Mouse (Mus musculus) lung, embryonic 16.5 days (tissue): ENCODE data around the gene Pabpc1l. TPM values are rescaled to one million over a fixed set of nuclear protein-coding genes. Genes with fewer than 3 reads are reported as not detected.
"Not testable (repeated sequence)": the region's sequence is repeated elsewhere in the genome, so short reads cannot be mapped to it uniquely, and the experiment has no call there.

Experiments used
- ATAC-seq: fragments of 200-750 bp; cut with Nextera tagmentation; 2 replicates; pipeline ENCODE4 v1.8.0; 2017; ENCODE audit warnings: low read depth, mild to moderate bottlenecking, moderate library complexity
- H3K27ac ChIP-seq: fragments of 300-500 bp; sonication (generic); 2 replicates; pipeline ENCODE4 v1.5.1; 2014; ENCODE audit warnings: mild to moderate bottlenecking, control low read depth, low read length
- H3K27me3 ChIP-seq: fragments of 300-500 bp; sonication (generic); 2 replicates; pipeline ENCODE4 v1.6.1; 2014; ENCODE audit warnings: low read depth, low read length, mixed read lengths; ENCODE audit not compliant: control insufficient read depth, insufficient read depth
- H3K36me3 ChIP-seq: fragments of 300-500 bp; sonication (generic); 2 replicates; pipeline ENCODE4 v1.6.1; 2014; ENCODE audit warnings: low read length; ENCODE audit not compliant: control insufficient read depth, insufficient read depth
- H3K4me1 ChIP-seq: fragments of 300-500 bp; sonication (generic); replicated peaks from 2 replicates; pipeline ENCODE4 v1.6.1; 2014; ENCODE audit warnings: low read length, mixed read lengths; ENCODE audit not compliant: control insufficient read depth, insufficient read depth
- H3K4me2 ChIP-seq: fragments of 300-500 bp; sonication (generic); 2 replicates; pipeline ENCODE4 v1.6.1; 2014; ENCODE audit warnings: low read depth, low read length, control low read depth
- H3K4me3 ChIP-seq: fragments of 300-500 bp; sonication (generic); 2 replicates; pipeline ENCODE4 v1.5.1; 2014; ENCODE audit warnings: mild to moderate bottlenecking, low read length, control low read depth
- H3K9ac ChIP-seq: fragments of 300-500 bp; sonication (generic); 2 replicates; pipeline ENCODE4 v1.6.1; 2014; ENCODE audit warnings: low read length, control low read depth
- H3K9me3 ChIP-seq: fragments of 300-500 bp; sonication (generic); 2 replicates; pipeline ENCODE4 v1.6.1; 2016; ENCODE audit warnings: low read length; ENCODE audit not compliant: control insufficient read depth
- WGBS: fragments of 180-500 bp; shearing (Covaris S2); extraction: QIAGEN DNeasy Blood & Tissue Kit; methylation state at CpG from one replicate; pipeline ENCODE4 v1.1.7; 2014; 5-methylcytosine and 5-hydroxymethylcytosine counted together
- polyA plus RNA-seq: library from polyadenylated mRNA; unstranded; fragments of >200 nt; fragmentation: Nextera tagmentation; extraction: Ambion mirVana; gene quantifications from 2 replicates; pipeline ENCODE4 v1.2.1, GENCODE M21; 2015

Gene Pabpc1l
- polyA plus RNA-seq, 1 experiment from 2014 or later: 0.77 TPM

DNA sequence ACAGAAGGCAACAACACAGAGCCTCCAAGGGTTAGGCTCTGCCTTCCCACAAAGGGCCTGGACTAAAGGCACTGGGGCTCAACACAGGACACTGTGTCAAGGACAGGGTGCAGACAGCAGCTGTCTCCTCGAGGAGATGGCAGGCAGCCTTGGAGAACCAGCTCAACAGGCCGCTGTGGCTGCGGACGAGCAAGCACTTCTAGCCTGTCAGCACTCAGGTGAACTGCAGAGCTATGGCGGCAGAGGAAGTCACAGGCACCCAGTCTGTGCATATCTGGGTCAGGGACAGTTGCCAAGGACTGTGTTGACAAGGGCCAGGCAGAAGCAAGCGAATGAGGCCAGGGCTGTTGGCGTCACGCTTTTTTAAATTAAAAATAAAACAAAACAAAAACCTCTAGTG is 28.5 kb downstream of the Pabpc1l start:
- Histone ChIP-seq H3K9me3 (no peaks in the 10 kb centered on the region), H3K4me2 (no peak overlapping the region), H3K27me3 (no peaks in the 10 kb centered on the region), H3K4me3 (no peak overlapping the region), H3K4me1 (no peaks in the 10 kb centered on the region), H3K36me3 (peaks cover 20% of the 10 kb centered on the region), H3K27ac (no peak overlapping the region), H3K9ac (no peak overlapping the region)
- no peak for ATAC-seq
- WGBS: 82% methylated on average over 8 of the region's 8 CpGs

DNA sequence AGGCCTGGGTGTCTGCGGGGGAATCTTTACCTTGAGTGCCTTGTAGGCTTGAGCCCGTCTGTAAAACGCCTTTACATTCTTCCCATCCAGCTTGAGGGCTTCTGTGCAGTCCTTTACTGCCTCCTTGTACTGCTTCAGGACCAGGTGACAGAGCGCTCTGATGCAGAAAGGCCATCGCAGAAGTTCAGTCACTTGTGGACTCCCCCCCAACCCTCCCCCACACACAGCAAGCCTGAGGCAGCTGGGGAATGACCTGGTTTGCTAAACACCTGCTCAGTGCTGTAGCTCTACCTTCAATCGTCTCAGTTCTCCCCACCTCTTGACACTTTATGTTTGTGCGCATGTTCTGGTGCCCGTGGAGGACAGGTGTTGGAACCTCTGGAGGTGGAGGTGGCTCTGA is 29.4 kb downstream of the Pabpc1l start:
- Histone ChIP-seq H3K36me3 (peaks cover 29% of the 10 kb centered on the region), H3K4me3 (no peak overlapping the region), H3K9ac (no peak overlapping the region), H3K9me3 (no peaks in the 10 kb centered on the region), H3K27ac (no peak overlapping the region), H3K4me1 (no peaks in the 10 kb centered on the region), H3K27me3 (no peaks in the 10 kb centered on the region), H3K4me2 (no peak overlapping the region)
- WGBS: 86% methylated on average over 8 of the region's 8 CpGs
- ATAC-seq: no peak

DNA sequence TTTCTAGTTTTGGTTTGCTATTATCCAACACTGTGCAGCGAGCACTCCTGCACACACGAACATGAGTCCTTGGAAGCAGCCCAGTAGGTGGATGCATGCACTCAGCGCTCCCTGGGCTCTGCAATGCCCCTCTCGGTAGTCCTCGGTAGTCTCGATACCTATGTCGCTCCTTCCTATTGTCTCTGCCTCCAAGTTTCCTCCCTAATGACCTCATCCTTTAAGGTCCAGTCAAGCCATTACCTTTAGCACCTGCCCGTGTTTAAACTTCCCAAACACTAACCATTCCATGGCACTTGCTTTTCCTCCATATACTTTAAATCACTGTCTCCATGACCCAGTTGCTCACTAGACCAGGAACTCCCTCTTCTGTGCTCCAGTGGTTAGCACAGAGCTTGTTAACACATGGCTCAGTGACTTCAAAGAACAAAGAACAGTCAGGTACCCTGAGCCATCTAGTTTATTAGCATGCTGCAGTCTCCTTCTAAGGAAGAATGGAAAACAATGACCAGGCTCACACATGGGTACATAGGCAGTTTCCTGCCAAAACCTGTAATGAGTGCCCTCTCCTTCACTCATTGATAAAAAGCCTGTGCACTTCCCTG is 34.5 kb downstream of the Pabpc1l start:
- H3K4me1 ChIP-seq: no peaks in the 10 kb centered on the region
- no peaks in the 10 kb centered on the region for H3K27me3 ChIP-seq
- no peak for ATAC-seq
- H3K4me2 ChIP-seq: no peak overlapping the region
- no peak overlapping the region for H3K9ac ChIP-seq
- peaks cover 49% of the 10 kb centered on the region for H3K36me3 ChIP-seq
- H3K27ac ChIP-seq: no peak overlapping the region
- H3K4me3 ChIP-seq: no peak overlapping the region
- 88% methylated on average over 8 of the region's 8 CpGs for WGBS
- H3K9me3 ChIP-seq: no peaks in the 10 kb centered on the region

DNA sequence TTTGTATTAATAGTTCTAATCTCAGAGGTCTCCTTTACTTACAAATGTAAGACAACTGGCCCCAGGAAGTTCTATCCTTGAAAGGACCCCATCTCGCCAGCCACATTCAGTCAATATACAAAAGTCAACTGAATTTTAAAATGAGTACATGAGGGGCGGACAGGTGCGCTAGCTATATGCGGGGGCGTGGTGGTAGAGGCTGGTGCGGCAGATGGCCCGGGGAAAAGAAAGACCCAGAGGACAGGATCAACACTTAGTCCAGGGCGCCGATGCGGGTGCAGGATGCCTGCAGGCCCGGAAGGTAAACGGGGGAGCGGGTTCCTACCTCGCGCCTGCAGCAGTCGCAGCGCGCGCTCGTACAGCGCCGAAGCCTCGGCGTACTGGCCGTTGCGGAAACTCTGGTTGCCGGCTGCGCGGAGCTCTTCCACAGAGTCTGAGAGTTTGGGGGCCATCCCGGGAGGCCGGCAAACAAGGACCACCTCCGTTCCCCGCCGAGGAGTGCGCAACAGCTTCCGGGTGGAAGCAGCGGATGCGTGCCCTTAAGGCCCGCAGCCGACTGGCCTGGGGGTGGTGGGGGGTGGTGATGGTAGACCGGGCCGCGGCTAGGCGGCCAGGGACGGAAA is 45.0 kb downstream of the Pabpc1l start, which contains the start of gene Stk4:
TSS of gene Stk4 (plus strand) at position 181 of the 623 bp plus-strand sequence.
- under 1% methylated on average over 45 of the region's 45 CpGs for WGBS
- Histone ChIP-seq H3K9me3 (no peaks in the 10 kb centered on the region), H3K36me3 (peaks cover under 1% of the 10 kb centered on the region; the same call in 1 of the 2 replicates), H3K27ac (peak within 1 kb of the TSS; percentile 75), H3K4me1 (peaks cover 20% of the 10 kb centered on the region), H3K4me2 (peak within 1 kb of the TSS; percentile 97), H3K4me3 (peak within 1 kb of the TSS; percentile 100), H3K9ac (peak within 1 kb of the TSS; percentile 93), H3K27me3 (no peaks in the 10 kb centered on the region)
- ATAC-seq: peak; percentile 29

DNA sequence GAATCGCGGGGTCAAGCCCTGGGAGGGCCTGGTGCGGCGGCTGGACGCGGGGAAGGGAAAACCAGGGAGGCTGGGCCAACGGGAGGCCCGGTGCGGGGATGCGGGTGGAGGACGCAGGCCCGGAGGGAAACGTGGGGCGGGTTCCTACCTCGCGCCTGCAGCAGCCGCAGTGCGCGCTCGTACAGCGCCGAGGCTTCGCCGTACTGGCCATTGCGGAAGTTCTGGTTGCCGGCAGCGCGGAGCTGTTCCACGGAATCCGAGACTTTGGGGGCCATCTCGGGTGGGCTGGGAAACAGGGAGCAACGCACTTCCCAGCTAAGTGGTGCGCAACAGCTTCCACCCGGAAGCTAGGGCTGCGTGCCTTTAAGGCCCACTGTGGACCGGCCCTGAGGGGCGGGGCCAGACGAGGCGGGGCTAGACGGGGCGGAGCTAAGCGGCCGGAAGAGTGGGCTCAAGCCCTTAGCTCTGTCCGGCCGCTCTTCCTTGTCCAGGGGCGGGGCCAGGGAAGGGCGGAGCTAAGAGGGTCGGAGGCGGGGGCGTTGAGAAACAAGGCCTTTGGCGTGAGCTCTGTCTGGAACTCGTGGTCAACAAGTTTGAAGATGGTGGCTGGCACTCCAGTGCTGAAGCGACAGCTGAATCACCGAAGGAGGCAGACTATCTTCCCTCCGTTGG is 45.7 kb downstream of the Pabpc1l start, which contains the start of gene Tomm34:
TSS of gene Tomm34 (minus strand) at position 405 of the 672 bp plus-strand sequence.
- H3K9ac ChIP-seq: peak within 1 kb of the TSS; percentile 93
- under 1% methylated on average over 51 of the region's 55 CpGs for WGBS
- H3K36me3 ChIP-seq: no peaks in the 10 kb centered on the region
- peak; percentile 98 for ATAC-seq
- H3K4me2 ChIP-seq: peak within 1 kb of the TSS; percentile 97
- peaks cover 23% of the 10 kb centered on the region for H3K4me1 ChIP-seq
- peak within 1 kb of the TSS; percentile 100 for H3K4me3 ChIP-seq
- H3K27ac ChIP-seq: peak within 1 kb of the TSS; percentile 75
- H3K9me3 ChIP-seq: no peaks in the 10 kb centered on the region
- H3K27me3 ChIP-seq: no peaks in the 10 kb centered on the region

DNA sequence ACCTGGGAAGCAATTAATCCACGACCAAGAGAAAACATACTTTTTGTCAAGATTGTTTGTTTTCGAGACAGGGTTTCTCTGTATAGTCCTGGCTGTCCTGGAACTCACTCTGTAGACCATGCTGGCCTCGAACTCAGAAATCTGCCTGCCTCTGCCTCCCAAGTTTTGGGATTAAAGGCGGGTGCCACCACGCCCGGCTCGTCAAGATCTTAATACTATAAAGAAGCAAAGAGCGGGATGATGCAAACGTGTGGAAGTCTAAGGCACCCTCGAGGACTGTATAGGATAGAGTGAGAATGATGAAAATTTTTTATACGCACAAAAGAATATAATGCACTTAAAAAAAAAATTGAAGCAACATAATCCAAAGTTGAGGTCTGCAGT is 46.2 kb downstream of the Pabpc1l start:
- H3K36me3 ChIP-seq, H3K9me3 ChIP-seq, ATAC-seq, H3K27me3 ChIP-seq: not testable (repeated sequence)
- Histone ChIP-seq H3K4me3 (peak overlapping the region; percentile 100), H3K4me1 (peaks cover 26% of the 10 kb centered on the region), H3K9ac (peak overlapping the region; percentile 20; the same call in 1 of the 2 replicates), H3K27ac (peak overlapping the region; percentile 75; the same call in 1 of the 2 replicates), H3K4me2 (peak overlapping the region; percentile 97)
- 72% methylated on average over 11 of the region's 11 CpGs for WGBS

DNA sequence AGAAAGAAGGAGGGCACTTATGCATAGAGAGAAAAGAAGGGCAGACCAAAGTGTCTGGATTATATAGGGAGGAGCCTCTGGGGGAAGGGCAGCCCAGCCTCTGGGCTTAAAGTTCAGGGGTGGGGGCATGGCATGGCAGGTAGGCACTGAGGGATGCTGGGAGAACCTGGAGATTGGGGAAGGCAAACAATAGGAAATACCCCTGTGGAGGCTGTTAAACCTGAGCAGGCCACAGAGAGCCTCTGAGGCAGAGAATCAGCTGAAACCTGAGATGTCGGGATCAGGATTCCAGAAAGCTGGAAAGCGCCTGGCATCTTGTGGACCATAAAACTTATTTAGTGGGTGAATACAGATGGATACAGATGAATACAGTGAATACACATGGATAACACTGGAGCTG is 46.9 kb downstream of the Pabpc1l start:
- Histone ChIP-seq H3K27me3 (no peaks in the 10 kb centered on the region), H3K9me3 (no peaks in the 10 kb centered on the region), H3K4me1 (peaks cover 26% of the 10 kb centered on the region), H3K36me3 (no peaks in the 10 kb centered on the region), H3K27ac (no peak overlapping the region), H3K4me2 (no peak overlapping the region), H3K4me3 (no peak overlapping the region), H3K9ac (no peak overlapping the region)
- WGBS: 72% methylated on average over 2 of the region's 2 CpGs
- no peak for ATAC-seq

DNA sequence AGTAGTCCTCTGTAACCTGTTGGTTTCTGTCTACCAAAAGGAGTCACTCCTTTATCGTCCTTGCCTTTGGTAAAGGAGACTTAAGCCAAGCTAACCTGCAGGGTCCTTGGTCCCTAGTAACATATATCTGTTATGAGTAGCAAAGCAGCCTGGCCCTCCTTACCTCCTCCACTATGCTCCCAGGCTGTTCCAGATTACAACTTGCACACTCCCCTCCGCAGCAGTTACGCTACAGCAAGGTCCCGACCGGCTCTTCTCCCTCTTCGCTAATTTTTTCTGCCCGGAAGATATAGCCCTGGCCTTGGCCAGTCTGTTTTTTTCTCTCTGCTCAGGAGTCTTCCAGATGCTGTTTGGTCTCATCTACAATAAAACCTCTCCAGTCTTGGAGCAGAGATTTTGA is 47.9 kb downstream of the Pabpc1l start:
- H3K27ac ChIP-seq: no peak overlapping the region
- H3K9me3 ChIP-seq: no peaks in the 10 kb centered on the region
- no peaks in the 10 kb centered on the region for H3K27me3 ChIP-seq
- no peak for ATAC-seq
- no peak overlapping the region for H3K9ac ChIP-seq
- H3K4me3 ChIP-seq: no peak overlapping the region
- H3K4me2 ChIP-seq: no peak overlapping the region
- WGBS: 79% methylated on average over 7 of the region's 7 CpGs
- H3K36me3 ChIP-seq: no peaks in the 10 kb centered on the region
- H3K4me1 ChIP-seq: peaks cover 26% of the 10 kb centered on the region

DNA sequence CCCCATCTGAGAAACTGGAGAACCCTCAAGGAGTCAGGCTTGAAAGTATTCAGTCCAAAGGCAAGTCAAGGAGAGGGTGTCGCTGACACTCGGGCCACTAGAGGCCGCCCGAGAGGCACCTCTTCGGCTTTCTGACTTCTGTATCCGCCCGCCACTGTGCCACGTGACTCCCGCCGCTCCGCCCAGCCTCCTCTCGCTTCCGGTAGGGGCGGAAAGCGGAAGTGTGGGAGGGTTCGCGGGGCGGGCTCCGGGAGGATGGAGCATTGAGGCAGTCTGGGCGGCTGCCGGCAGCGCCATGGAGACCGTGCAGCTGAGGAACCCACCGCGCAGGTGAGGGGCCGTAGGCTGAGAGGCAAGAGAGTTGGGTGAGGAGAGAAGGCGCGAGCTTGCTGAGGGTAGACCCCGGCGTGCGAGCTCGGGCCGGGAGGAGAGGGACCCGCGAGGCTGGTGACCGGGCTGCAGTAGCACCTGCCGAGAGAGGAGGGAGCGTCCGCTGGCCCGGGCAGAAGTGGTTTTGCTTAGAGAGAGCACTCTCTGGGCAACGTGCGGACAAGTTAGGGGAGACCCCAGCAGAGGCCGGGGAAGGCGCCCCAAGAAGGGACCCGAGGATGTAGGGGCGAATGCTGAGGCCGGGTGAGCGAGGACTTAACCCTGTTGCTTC is 48.8 kb downstream of the Pabpc1l start:
- H3K4me3 ChIP-seq: peak overlapping the region; percentile 91
- peaks cover 23% of the 10 kb centered on the region for H3K4me1 ChIP-seq
- H3K4me2 ChIP-seq: peak overlapping the region; percentile 68
- peak; percentile 83 for ATAC-seq
- no peaks in the 10 kb centered on the region for H3K27me3 ChIP-seq
- peak overlapping the region; percentile 70 for H3K27ac ChIP-seq
- no peaks in the 10 kb centered on the region for H3K9me3 ChIP-seq
- peak overlapping the region; percentile 89 for H3K9ac ChIP-seq
- H3K36me3 ChIP-seq: no peaks in the 10 kb centered on the region
- under 1% methylated on average over 45 of the region's 48 CpGs for WGBS
